Mouse (Mus musculus) frontal cortex, adult (tissue): ENCODE data around the gene Rbm33.
A peak's percentile ranks its signal among the peaks of the same experiment; 100 is the strongest.

ENCODE experiments used
- ATAC-seq: cut with Nextera tagmentation; 2 replicates; pipeline ENCODE4 v1.9.2; 2017; ENCODE audit warnings: mild to moderate bottlenecking, moderate library complexity, mixed read lengths; ENCODE audit not compliant: low TSS enrichment

Gene Rbm33

GRCm38 (mm10) chr5:28412006-28412685, 95.2 kb downstream of the Rbm33 start:
- no peak for ATAC-seq

- ATAC-seq: no peak
These were observed 96.6 kb downstream of the Rbm33 start for GRCm38 (mm10) chr5:28413533-28413932.

- no peak for ATAC-seq
These were observed 97.2 kb downstream of the Rbm33 start for GRCm38 (mm10) chr5:28414076-28414475.

- ATAC-seq: no peak
These were observed 99.1 kb downstream of the Rbm33 start for GRCm38 (mm10) chr5:28416029-28416428.

GRCm38 (mm10) chr5:28418734-28419133, 101.8 kb downstream of the Rbm33 start:
- no peak for ATAC-seq

- no peak for ATAC-seq
These were observed 102.8 kb downstream of the Rbm33 start for GRCm38 (mm10) chr5:28419640-28420265.

- no peak for ATAC-seq
These were observed 106.9 kb downstream of the Rbm33 start for GRCm38 (mm10) chr5:28423781-28424180.

GRCm38 (mm10) chr5:28425926-28426325, 109.0 kb downstream of the Rbm33 start:
- ATAC-seq: no peak

GRCm38 (mm10) chr5:28450126-28450890, 133.4 kb downstream of the Rbm33 start:
- no peak for ATAC-seq

- peak; percentile 92 for ATAC-seq
These were observed 134.2 kb downstream of the Rbm33 start for GRCm38 (mm10) chr5:28451053-28451638.

- no peak for ATAC-seq
These were observed 136.2 kb downstream of the Rbm33 start for GRCm38 (mm10) chr5:28453086-28453485.

GRCm38 (mm10) chr5:28453523-28453922, 136.6 kb downstream of the Rbm33 start:
- ATAC-seq: no peak

- ATAC-seq: no peak
These were observed 137.6 kb downstream of the Rbm33 start for GRCm38 (mm10) chr5:28454546-28454945.

GRCm38 (mm10) chr5:28455721-28456120, 138.8 kb downstream of the Rbm33 start:
- no peak for ATAC-seq

GRCm38 (mm10) chr5:28456366-28456765, 139.4 kb downstream of the Rbm33 start:
- no peak for ATAC-seq

GRCm38 (mm10) chr5:28457921-28458641, 141.2 kb downstream of the Rbm33 start:
- ATAC-seq: peak; percentile 60

- no peak for ATAC-seq
These were observed 141.9 kb downstream of the Rbm33 start for GRCm38 (mm10) chr5:28458821-28459240.

- ATAC-seq: no peak
These were observed 142.7 kb downstream of the Rbm33 start for GRCm38 (mm10) chr5:28459456-28460225.

GRCm38 (mm10) chr5:28460556-28461350, 143.8 kb downstream of the Rbm33 start:
- ATAC-seq: no peak

- ATAC-seq: no peak
These were observed 144.5 kb downstream of the Rbm33 start for GRCm38 (mm10) chr5:28461376-28461775.
